Mouse (Mus musculus) liver, embryonic 16.5 days (tissue): ENCODE results near the gene Carmil1. TPM values are rescaled to one million over a fixed set of nuclear protein-coding genes. Genes with fewer than 3 reads are reported as not detected.

ENCODE experiments used
- polyA plus RNA-seq: library from polyadenylated mRNA; unstranded; fragments of >200 nt; fragmentation: Nextera tagmentation; extraction: Ambion mirVana; gene quantifications from 2 replicates; pipeline ENCODE4 v1.2.1, GENCODE M21; 2015

Carmil1 gene
- polyA plus RNA-seq, 1 experiment from 2014 or later: 5.4 TPM

Other genes starting within 250 kb of the Carmil1 start
- gene Cmah, start 46.6 kb upstream of the Carmil1 start, polyA plus RNA-seq: 1.1 and 1.6 TPM in 2 replicates